Mouse (Mus musculus): ENCODE measurements around the gene Cldn3. TPM values are rescaled to one million over a fixed set of nuclear protein-coding genes. Genes with fewer than 3 reads are reported as not detected.
"Not testable (repeated sequence)": the region's sequence is repeated elsewhere in the genome, so short reads cannot be mapped to it uniquely, and the experiment has no call there.

Gene Cldn3
- total RNA-seq (2014; rRNA removed; ENCODE audit: low replicate concordance) = 3.8 and 15.2 TPM in 2 replicates
- polyA plus RNA-seq (2015; fragmentation: Nextera tagmentation; extraction: Ambion mirVana) = 1.4 and 4.5 TPM in 2 replicates

GRCm38 (mm10) chr5:134985633-134986297 is at the start of gene Cldn3:
Cldn3 (plus strand) TSS chr5:134986214.
- DNase-seq (ENCODE audit: low spot score) (peak; percentile 26), ATAC-seq (ENCODE audit: insufficient read depth, low read depth) (peak; percentile 67)
- H3K4me1 ChIP-seq (ENCODE audit: control insufficient read depth, insufficient read depth) = no peaks in the 10 kb centered on the region
- H3K36me3 ChIP-seq (replicated peaks; ENCODE audit: control insufficient read depth, insufficient read depth, low read length) = no peaks in the 10 kb centered on the region
- 2% methylated on average over 25 of the region's 25 CpGs for WGBS
- H3K27ac ChIP-seq (ENCODE audit: low read depth) = no peak within 1 kb of the TSS
- H3K9ac ChIP-seq (replicated peaks; ENCODE audit: low read depth, low read length) = no peak within 1 kb of the TSS
- H3K9me3 ChIP-seq (replicated peaks; ENCODE audit: control insufficient read depth, low read length) = no peaks in the 10 kb centered on the region
- TF ChIP-seq EP300 (IDR thresholded peaks at IDR 0.05; ENCODE audit: low read depth) (no peak), CTCF (IDR thresholded peaks at IDR 0.05; ENCODE audit: low read depth) (no peak)
- peak within 1 kb of the TSS; percentile 27 for H3K4me3 ChIP-seq (ENCODE audit: low read depth, low read length)
- peak within 1 kb of the TSS; percentile 39 for H3K4me2 ChIP-seq (ENCODE audit: low read depth, low read length)
- H3K27me3 ChIP-seq (ENCODE audit: control insufficient read depth, insufficient read depth, low read length) = peaks cover 59% of the 10 kb centered on the region

DNA sequence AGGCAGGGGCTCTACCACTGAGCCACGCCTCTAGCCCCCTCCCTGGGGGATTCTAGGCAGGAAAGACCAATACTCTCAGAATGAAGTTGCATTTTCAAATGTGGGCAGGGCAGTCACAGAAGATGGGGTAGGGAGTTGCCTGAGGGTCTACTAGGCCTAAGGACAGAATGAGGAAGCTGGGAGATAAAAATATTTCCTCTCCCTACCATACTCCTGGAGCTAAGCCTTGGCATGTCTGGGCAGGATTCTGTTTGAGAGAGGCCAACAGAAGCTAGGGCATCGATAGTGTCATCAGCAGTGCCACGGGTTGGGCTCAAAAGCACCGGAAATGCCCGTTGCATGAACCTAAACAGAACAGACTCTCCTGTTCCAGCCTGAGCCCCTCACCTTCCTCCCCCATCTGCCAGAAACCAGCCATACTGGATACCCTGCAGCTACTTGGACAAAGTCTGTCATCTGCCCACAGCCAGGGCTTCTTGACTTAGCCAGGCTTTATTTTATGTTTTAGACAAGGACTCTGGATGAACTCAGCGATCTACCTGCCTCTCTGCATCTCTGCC is 49.3 kb upstream of the Cldn3 start:
- 76% methylated on average over 6 of the region's 6 CpGs for WGBS
- no peak for ATAC-seq (ENCODE audit: insufficient read depth, low read depth)
- H3K36me3 ChIP-seq (replicated peaks; ENCODE audit: control insufficient read depth, insufficient read depth, low read length) = no peaks in the 10 kb centered on the region
- no peak for DNase-seq (ENCODE audit: low spot score)
- H3K27ac ChIP-seq (ENCODE audit: low read depth) = no peak overlapping the region
- no peaks in the 10 kb centered on the region for H3K4me1 ChIP-seq (ENCODE audit: control insufficient read depth, insufficient read depth)
- H3K4me3 ChIP-seq (ENCODE audit: low read depth, low read length) = no peak overlapping the region
- no peaks in the 10 kb centered on the region for H3K27me3 ChIP-seq (ENCODE audit: control insufficient read depth, insufficient read depth, low read length)
- no peak overlapping the region for H3K4me2 ChIP-seq (ENCODE audit: low read depth, low read length)
- TF ChIP-seq EP300 (IDR thresholded peaks at IDR 0.05; ENCODE audit: low read depth) (no peak), CTCF (IDR thresholded peaks at IDR 0.05; ENCODE audit: low read depth) (no peak)
- H3K9ac ChIP-seq (replicated peaks; ENCODE audit: low read depth, low read length) = no peak overlapping the region
- no peaks in the 10 kb centered on the region for H3K9me3 ChIP-seq (replicated peaks; ENCODE audit: control insufficient read depth, low read length)

GRCm38 (mm10) chr5:134939069-134939468 is 46.9 kb upstream of the Cldn3 start:
- no peaks in the 10 kb centered on the region for H3K27me3 ChIP-seq (ENCODE audit: control insufficient read depth, insufficient read depth, low read length)
- TF ChIP-seq EP300 (IDR thresholded peaks at IDR 0.05; ENCODE audit: low read depth) (no peak), CTCF (IDR thresholded peaks at IDR 0.05; ENCODE audit: low read depth) (no peak)
- 62% methylated on average over 3 of the region's 3 CpGs for WGBS

GRCm38 (mm10) chr5:134939554-134939953 is 46.5 kb upstream of the Cldn3 start:
- not testable (repeated sequence) for DNase-seq (ENCODE audit: low spot score); H3K4me3 ChIP-seq (ENCODE audit: low read depth, low read length); ATAC-seq (ENCODE audit: insufficient read depth, low read depth); H3K9ac ChIP-seq (replicated peaks; ENCODE audit: low read depth, low read length); H3K4me2 ChIP-seq (ENCODE audit: low read depth, low read length); H3K27me3 ChIP-seq (ENCODE audit: control insufficient read depth, insufficient read depth, low read length); H3K36me3 ChIP-seq (replicated peaks; ENCODE audit: control insufficient read depth, insufficient read depth, low read length); H3K9me3 ChIP-seq (replicated peaks; ENCODE audit: control insufficient read depth, low read length); H3K27ac ChIP-seq (ENCODE audit: low read depth); H3K4me1 ChIP-seq (ENCODE audit: control insufficient read depth, insufficient read depth)
- 84% methylated on average over 3 of the region's 7 CpGs for WGBS

More at GRCm38 (mm10) chr5:134939069-134939468, 46.9 kb upstream of the Cldn3 start:
- H3K36me3 ChIP-seq (replicated peaks; ENCODE audit: control insufficient read depth, insufficient read depth, low read length) = no peaks in the 10 kb centered on the region
- no peak overlapping the region for H3K27ac ChIP-seq (ENCODE audit: low read depth)
- no peaks in the 10 kb centered on the region for H3K4me1 ChIP-seq (ENCODE audit: control insufficient read depth, insufficient read depth)
- H3K9me3 ChIP-seq (replicated peaks; ENCODE audit: control insufficient read depth, low read length) = no peaks in the 10 kb centered on the region
- ATAC-seq (ENCODE audit: insufficient read depth, low read depth) = no peak
- H3K4me3 ChIP-seq (ENCODE audit: low read depth, low read length) = no peak overlapping the region
- no peak overlapping the region for H3K4me2 ChIP-seq (ENCODE audit: low read depth, low read length)
- DNase-seq (ENCODE audit: low spot score) = no peak
- no peak overlapping the region for H3K9ac ChIP-seq (replicated peaks; ENCODE audit: low read depth, low read length)

DNA sequence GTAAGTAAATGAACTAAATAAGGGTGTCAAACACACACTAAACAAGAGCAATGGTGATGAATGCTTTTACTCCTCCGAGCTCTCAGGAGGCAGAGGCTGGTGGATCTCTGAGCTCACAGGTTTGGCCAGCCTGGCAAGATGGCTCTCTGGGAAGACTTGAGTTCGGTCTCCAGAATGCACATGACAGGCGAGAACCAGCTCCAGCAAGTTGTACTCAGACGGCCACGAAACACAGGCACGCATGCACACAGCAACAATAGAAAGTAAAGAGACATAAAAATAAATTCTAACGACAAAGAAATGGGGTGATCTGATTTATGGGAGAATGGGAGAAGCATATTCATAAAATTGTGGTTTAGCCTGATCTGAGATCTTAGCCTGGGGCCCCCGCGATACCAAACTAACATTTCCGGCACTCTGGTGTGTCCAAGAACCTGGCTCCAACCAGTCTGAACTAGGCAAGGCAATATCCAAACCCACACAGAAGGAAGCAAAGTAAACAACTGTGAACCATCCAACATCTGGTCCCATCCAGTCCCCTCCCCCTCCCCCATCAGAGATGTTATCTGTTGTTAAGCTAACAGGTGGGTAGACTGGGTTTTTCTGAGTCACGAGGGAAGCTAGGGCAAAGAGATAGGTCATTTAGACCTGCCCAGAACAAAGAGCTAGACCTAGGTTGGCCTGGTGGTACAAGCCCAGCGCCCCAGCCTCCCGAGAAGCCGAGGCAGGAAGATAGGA is 44.4 kb upstream of the Cldn3 start:
- Histone ChIP-seq H3K27me3 (ENCODE audit: control insufficient read depth, insufficient read depth, low read length) (peaks cover 11% of the 10 kb centered on the region; the same call in 1 of the 2 replicates), H3K4me2 (ENCODE audit: low read depth, low read length) (no peak overlapping the region), H3K4me1 (ENCODE audit: control insufficient read depth, insufficient read depth) (no peaks in the 10 kb centered on the region), H3K27ac (ENCODE audit: low read depth) (peak overlapping the region; percentile 28; the same call in 1 of the 2 replicates), H3K9me3 (replicated peaks; ENCODE audit: control insufficient read depth, low read length) (no peaks in the 10 kb centered on the region), H3K36me3 (replicated peaks; ENCODE audit: control insufficient read depth, insufficient read depth, low read length) (no peaks in the 10 kb centered on the region), H3K9ac (replicated peaks; ENCODE audit: low read depth, low read length) (no peak overlapping the region), H3K4me3 (ENCODE audit: low read depth, low read length) (no peak overlapping the region)
- ATAC-seq (ENCODE audit: insufficient read depth, low read depth) (no peak), DNase-seq (ENCODE audit: low spot score) (no peak)
- no peak for TF ChIP-seq EP300 (IDR thresholded peaks at IDR 0.05; ENCODE audit: low read depth)
- no peak for TF ChIP-seq CTCF (IDR thresholded peaks at IDR 0.05; ENCODE audit: low read depth)
- 80% methylated on average over 14 of the region's 14 CpGs for WGBS
